Mouse (Mus musculus) lung, adult 2 months (tissue): ENCODE measurements at regions not wholly inside any gene's neighbourhood (a gene's known extent, or its start where the extent isn't known, plus 50 kb on each side); places are given as distances from the start of the nearest gene placed in this dataset.

Source experiments
- DNase-seq: peaks from one replicate; pipeline ENCODE4 v3.0.0; 2022
- H3K4me1 ChIP-seq: fragments of 200-500 bp; 2 replicates; pipeline ENCODE4 v1.6.1; 2011; ENCODE audit warnings: low read length; ENCODE audit not compliant: control insufficient read depth, insufficient read depth
- H3K4me3 ChIP-seq: fragments of 200-500 bp; replicated peaks from 2 replicates; pipeline ENCODE3; 2011; ENCODE audit warnings: low read depth, mild to moderate bottlenecking, control low read depth, low read length; ENCODE audit errors: extremely low read depth
- CTCF ChIP-seq: fragments of 200-500 bp; IDR thresholded peaks from 2 replicates; pipeline ENCODE4 v1.5.1; 2011; ENCODE audit warnings: mild to moderate bottlenecking, low read length, control low read depth; ENCODE audit not compliant: insufficient read depth
- POLR2A ChIP-seq: fragments of 200-500 bp; IDR thresholded peaks from 2 replicates; pipeline ENCODE4 v1.6.1; 2011; ENCODE audit warnings: low read depth, mild to moderate bottlenecking, control low read depth, low read length, borderline replicate concordance; ENCODE audit errors: extremely low read depth
- WGBS: fragments of 180-500 bp; shearing (Covaris S2); methylation state at CpG from one replicate; pipeline ENCODE4 v1.1.7; 2018; 5-methylcytosine and 5-hydroxymethylcytosine counted together

- 33% methylated on average over 2 of the region's 2 CpGs for WGBS
- no peak for DNase-seq
- TF ChIP-seq CTCF: no peak
- no peak for TF ChIP-seq POLR2A
- H3K4me1 ChIP-seq: no peaks in the 10 kb centered on the region
- no peak overlapping the region for H3K4me3 ChIP-seq
Measured at GRCm38 (mm10) chr8:91999189-91999588, 197.3 kb upstream of the Irx3 start.

- TF ChIP-seq CTCF (no peak), POLR2A (no peak)
- Histone ChIP-seq H3K4me3 (no peak overlapping the region), H3K4me1 (no peaks in the 10 kb centered on the region)
- DNase-seq: no peak
Measured at GRCm38 (mm10) chr8:91997892-91998189, 196.0 kb upstream of the Irx3 start.

- WGBS: 86% methylated on average over 26 of the region's 26 CpGs
- no peak for DNase-seq
- TF ChIP-seq POLR2A (no peak), CTCF (no peak)
Measured at GRCm38 (mm10) chr8:91997023-91997891, 195.4 kb upstream of the Irx3 start.

GRCm38 (mm10) chr8:91996305-91997022 is 194.6 kb upstream of the Irx3 start:
- DNase-seq: no peak
- H3K4me3 ChIP-seq: no peak overlapping the region
- TF ChIP-seq CTCF: no peak
- TF ChIP-seq POLR2A: no peak
- no peaks in the 10 kb centered on the region for H3K4me1 ChIP-seq
- WGBS: 72% methylated on average over 10 of the region's 10 CpGs

More at GRCm38 (mm10) chr8:91997023-91997891, 195.4 kb upstream of the Irx3 start:
- Histone ChIP-seq H3K4me1 (no peaks in the 10 kb centered on the region), H3K4me3 (no peak overlapping the region)

GRCm38 (mm10) chr8:91995407-91996144 is 193.7 kb upstream of the Irx3 start:
- TF ChIP-seq CTCF: no peak
- TF ChIP-seq POLR2A: no peak
- no peak for DNase-seq
- Histone ChIP-seq H3K4me3 (no peak overlapping the region), H3K4me1 (no peaks in the 10 kb centered on the region)
- 85% methylated on average over 9 of the region's 9 CpGs for WGBS

- 44% methylated on average over 25 of the region's 25 CpGs for WGBS
- DNase-seq: no peak
- peaks cover 2% of the 10 kb centered on the region; the same call in 1 of the 2 replicates for H3K4me1 ChIP-seq
- TF ChIP-seq CTCF: no peak
- no peak for TF ChIP-seq POLR2A
- H3K4me3 ChIP-seq: no peak overlapping the region
Measured at GRCm38 (mm10) chr8:91991542-91992452, 189.9 kb upstream of the Irx3 start.

GRCm38 (mm10) chr8:91990952-91991351 is 189.1 kb upstream of the Irx3 start:
- TF ChIP-seq CTCF (no peak), POLR2A (no peak)
- 27% methylated on average over 5 of the region's 5 CpGs for WGBS
- Histone ChIP-seq H3K4me3 (no peak overlapping the region), H3K4me1 (peaks cover 2% of the 10 kb centered on the region; the same call in 1 of the 2 replicates)
- DNase-seq: no peak

GRCm38 (mm10) chr8:91990048-91990447 is 188.2 kb upstream of the Irx3 start:
- TF ChIP-seq CTCF: no peak
- no peak for TF ChIP-seq POLR2A
- no peak for DNase-seq
- 36% methylated on average over 3 of the region's 3 CpGs for WGBS
- H3K4me3 ChIP-seq: no peak overlapping the region
- H3K4me1 ChIP-seq: peaks cover 2% of the 10 kb centered on the region; the same call in 1 of the 2 replicates
